Mouse (Mus musculus): ENCODE measurements around the gene Erlin1. TPM values are rescaled to one million over a fixed set of nuclear protein-coding genes. Genes with fewer than 3 reads are reported as not detected.

Gene Erlin1
- polyA plus RNA-seq, 1 experiment: 14.8 TPM

- Histone ChIP-seq H3K79me3 (ENCODE audit: low read depth) (no peaks in the 10 kb centered on the region), H3K36me3 (ENCODE audit: control insufficient read depth, insufficient read depth) (peaks cover 62% of the 10 kb centered on the region), H3K27me3 (ENCODE audit: control insufficient read depth, insufficient read depth, insufficient read length) (no peaks in the 10 kb centered on the region), H3K4me3 (ENCODE audit: insufficient read depth, poor library complexity, severe bottlenecking) (no peak overlapping the region), H3ac (ENCODE audit: control insufficient read depth, insufficient read length, low read depth) (no peak overlapping the region), H3K79me2 (ENCODE audit: control insufficient read depth, insufficient read depth) (no peaks in the 10 kb centered on the region)
- TF ChIP-seq MYOG (IDR thresholded peaks at IDR 0.05; ENCODE audit: control insufficient read depth, extremely low read depth, insufficient read length) (no peak), CTCF (IDR thresholded peaks at IDR 0.05; ENCODE audit: control insufficient read depth, insufficient read depth, insufficient read length) (no peak), USF1 (IDR thresholded peaks at IDR 0.05; ENCODE audit: low read depth) (no peak), MAX (IDR thresholded peaks at IDR 0.05) (no peak), MYOD1 (IDR thresholded peaks at IDR 0.05; ENCODE audit: control insufficient read depth, insufficient read length, low read depth) (no peak), FOSL1 (IDR thresholded peaks at IDR 0.05; ENCODE audit: insufficient read depth, low read length, poor library complexity, severe bottlenecking) (no peak), CEBPB (IDR thresholded peaks at IDR 0.05; ENCODE audit: low read depth) (no peak)
These were observed 9.4 kb downstream of the Erlin1 start for GRCm38 (mm10) chr19:44060226-44060625.

GRCm38 (mm10) chr19:44055173-44055826 is 14.3 kb downstream of the Erlin1 start:
- no peak overlapping the region for H3K4me3 ChIP-seq (ENCODE audit: insufficient read depth, poor library complexity, severe bottlenecking)
- no peaks in the 10 kb centered on the region for H3K79me3 ChIP-seq (ENCODE audit: low read depth)
- no peaks in the 10 kb centered on the region for H3K27me3 ChIP-seq (ENCODE audit: control insufficient read depth, insufficient read depth, insufficient read length)
- no peak overlapping the region for H3ac ChIP-seq (ENCODE audit: control insufficient read depth, insufficient read length, low read depth)
- no peaks in the 10 kb centered on the region for H3K79me2 ChIP-seq (ENCODE audit: control insufficient read depth, insufficient read depth)
- no peak for TF ChIP-seq FOSL1 (IDR thresholded peaks at IDR 0.05; ENCODE audit: insufficient read depth, low read length, poor library complexity, severe bottlenecking)
- TF ChIP-seq MYOD1 (IDR thresholded peaks at IDR 0.05; ENCODE audit: control insufficient read depth, insufficient read length, low read depth): no peak
- no peak for TF ChIP-seq MYOG (IDR thresholded peaks at IDR 0.05; ENCODE audit: control insufficient read depth, extremely low read depth, insufficient read length)
- TF ChIP-seq USF1 (IDR thresholded peaks at IDR 0.05; ENCODE audit: low read depth): no peak
- TF ChIP-seq CTCF (IDR thresholded peaks at IDR 0.05; ENCODE audit: control insufficient read depth, insufficient read depth, insufficient read length): no peak
- peaks cover 38% of the 10 kb centered on the region for H3K36me3 ChIP-seq (ENCODE audit: control insufficient read depth, insufficient read depth)

GRCm38 (mm10) chr19:44050388-44050787 is 19.2 kb downstream of the Erlin1 start:
- Histone ChIP-seq H3K79me2 (ENCODE audit: control insufficient read depth, insufficient read depth) (no peaks in the 10 kb centered on the region), H3K4me3 (ENCODE audit: insufficient read depth, poor library complexity, severe bottlenecking) (no peak overlapping the region), H3K27me3 (ENCODE audit: control insufficient read depth, insufficient read depth, insufficient read length) (no peaks in the 10 kb centered on the region), H3K79me3 (ENCODE audit: low read depth) (no peaks in the 10 kb centered on the region), H3K36me3 (ENCODE audit: control insufficient read depth, insufficient read depth) (peaks cover 33% of the 10 kb centered on the region), H3ac (ENCODE audit: control insufficient read depth, insufficient read length, low read depth) (no peak overlapping the region)
- no peak for TF ChIP-seq MYOG (IDR thresholded peaks at IDR 0.05; ENCODE audit: control insufficient read depth, extremely low read depth, insufficient read length)
- no peak for TF ChIP-seq MYOD1 (IDR thresholded peaks at IDR 0.05; ENCODE audit: control insufficient read depth, insufficient read length, low read depth)
- TF ChIP-seq USF1 (IDR thresholded peaks at IDR 0.05; ENCODE audit: low read depth): no peak
- TF ChIP-seq CEBPB (IDR thresholded peaks at IDR 0.05; ENCODE audit: low read depth): no peak
- TF ChIP-seq CTCF (IDR thresholded peaks at IDR 0.05; ENCODE audit: control insufficient read depth, insufficient read depth, insufficient read length): no peak
- no peak for TF ChIP-seq MAX (IDR thresholded peaks at IDR 0.05)
- no peak for TF ChIP-seq FOSL1 (IDR thresholded peaks at IDR 0.05; ENCODE audit: insufficient read depth, low read length, poor library complexity, severe bottlenecking)

- H3K4me3 ChIP-seq (ENCODE audit: insufficient read depth, poor library complexity, severe bottlenecking): no peak overlapping the region
- H3K79me2 ChIP-seq (ENCODE audit: control insufficient read depth, insufficient read depth): no peaks in the 10 kb centered on the region
- no peak overlapping the region for H3ac ChIP-seq (ENCODE audit: control insufficient read depth, insufficient read length, low read depth)
- H3K36me3 ChIP-seq (ENCODE audit: control insufficient read depth, insufficient read depth): peaks cover 33% of the 10 kb centered on the region
- H3K27me3 ChIP-seq (ENCODE audit: control insufficient read depth, insufficient read depth, insufficient read length): no peaks in the 10 kb centered on the region
- H3K79me3 ChIP-seq (ENCODE audit: low read depth): no peaks in the 10 kb centered on the region
- TF ChIP-seq USF1 (IDR thresholded peaks at IDR 0.05; ENCODE audit: low read depth) (no peak), CEBPB (IDR thresholded peaks at IDR 0.05; ENCODE audit: low read depth) (no peak), MAX (IDR thresholded peaks at IDR 0.05) (no peak)
These were observed 20.3 kb downstream of the Erlin1 start for GRCm38 (mm10) chr19:44049282-44049681.

GRCm38 (mm10) chr19:44045847-44046246 is 23.7 kb downstream of the Erlin1 start:
- TF ChIP-seq USF1 (IDR thresholded peaks at IDR 0.05; ENCODE audit: low read depth) (no peak), CEBPB (IDR thresholded peaks at IDR 0.05; ENCODE audit: low read depth) (no peak), CTCF (IDR thresholded peaks at IDR 0.05; ENCODE audit: control insufficient read depth, insufficient read depth, insufficient read length) (no peak), MYOG (IDR thresholded peaks at IDR 0.05; ENCODE audit: control insufficient read depth, extremely low read depth, insufficient read length) (no peak), MAX (IDR thresholded peaks at IDR 0.05) (no peak), MYOD1 (IDR thresholded peaks at IDR 0.05; ENCODE audit: control insufficient read depth, insufficient read length, low read depth) (no peak), FOSL1 (IDR thresholded peaks at IDR 0.05; ENCODE audit: insufficient read depth, low read length, poor library complexity, severe bottlenecking) (no peak)
- Histone ChIP-seq H3K79me3 (ENCODE audit: low read depth) (no peaks in the 10 kb centered on the region), H3K27me3 (ENCODE audit: control insufficient read depth, insufficient read depth, insufficient read length) (no peaks in the 10 kb centered on the region), H3K36me3 (ENCODE audit: control insufficient read depth, insufficient read depth) (peaks cover 30% of the 10 kb centered on the region), H3K4me3 (ENCODE audit: insufficient read depth, poor library complexity, severe bottlenecking) (no peak overlapping the region), H3ac (ENCODE audit: control insufficient read depth, insufficient read length, low read depth) (no peak overlapping the region), H3K79me2 (ENCODE audit: control insufficient read depth, insufficient read depth) (no peaks in the 10 kb centered on the region)

GRCm38 (mm10) chr19:44042121-44042520 is 27.5 kb downstream of the Erlin1 start:
- H3K79me2 ChIP-seq (ENCODE audit: control insufficient read depth, insufficient read depth): no peaks in the 10 kb centered on the region
- H3K79me3 ChIP-seq (ENCODE audit: low read depth): no peaks in the 10 kb centered on the region
- no peaks in the 10 kb centered on the region for H3K27me3 ChIP-seq (ENCODE audit: control insufficient read depth, insufficient read depth, insufficient read length)
- no peak overlapping the region for H3K4me3 ChIP-seq (ENCODE audit: insufficient read depth, poor library complexity, severe bottlenecking)
- peaks cover 52% of the 10 kb centered on the region for H3K36me3 ChIP-seq (ENCODE audit: control insufficient read depth, insufficient read depth)
- TF ChIP-seq FOSL1 (IDR thresholded peaks at IDR 0.05; ENCODE audit: insufficient read depth, low read length, poor library complexity, severe bottlenecking): no peak
- no peak for TF ChIP-seq MYOD1 (IDR thresholded peaks at IDR 0.05; ENCODE audit: control insufficient read depth, insufficient read length, low read depth)
- TF ChIP-seq CEBPB (IDR thresholded peaks at IDR 0.05; ENCODE audit: low read depth): no peak
- TF ChIP-seq MYOG (IDR thresholded peaks at IDR 0.05; ENCODE audit: control insufficient read depth, extremely low read depth, insufficient read length): no peak
- no peak overlapping the region for H3ac ChIP-seq (ENCODE audit: control insufficient read depth, insufficient read length, low read depth)
